Mouse (Mus musculus) testis, postnatal 14 days (tissue): ENCODE results near the gene Lelp1.

Experiments
- DNase-seq: peaks from one replicate; pipeline ENCODE4 v3.0.0; 2021; ENCODE audit warnings: low spot score

Lelp1 gene

DNA sequence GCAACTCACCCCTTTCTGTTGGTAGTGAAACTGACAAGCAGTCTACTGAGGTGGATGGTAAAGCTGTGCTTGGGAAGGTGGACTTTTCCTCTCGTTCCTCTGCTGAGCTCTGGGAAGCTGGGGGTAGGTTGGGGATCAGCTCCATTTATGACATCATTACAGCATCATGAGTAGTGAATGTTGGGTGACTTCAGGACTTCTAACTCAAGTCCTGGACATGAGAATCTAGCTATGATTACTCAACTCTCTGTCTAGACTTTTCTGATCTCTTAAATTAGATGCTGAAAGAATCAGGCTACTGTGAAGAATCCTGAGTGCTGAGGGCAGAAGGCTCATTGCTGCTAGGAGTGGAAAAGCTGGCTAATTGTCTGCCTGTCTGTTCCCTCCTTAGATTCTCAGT is at the start of gene Lelp1:
TSS of gene Lelp1 (minus strand) at position 101 of the 400 bp plus-strand sequence.
- DNase-seq: no peak

DNA sequence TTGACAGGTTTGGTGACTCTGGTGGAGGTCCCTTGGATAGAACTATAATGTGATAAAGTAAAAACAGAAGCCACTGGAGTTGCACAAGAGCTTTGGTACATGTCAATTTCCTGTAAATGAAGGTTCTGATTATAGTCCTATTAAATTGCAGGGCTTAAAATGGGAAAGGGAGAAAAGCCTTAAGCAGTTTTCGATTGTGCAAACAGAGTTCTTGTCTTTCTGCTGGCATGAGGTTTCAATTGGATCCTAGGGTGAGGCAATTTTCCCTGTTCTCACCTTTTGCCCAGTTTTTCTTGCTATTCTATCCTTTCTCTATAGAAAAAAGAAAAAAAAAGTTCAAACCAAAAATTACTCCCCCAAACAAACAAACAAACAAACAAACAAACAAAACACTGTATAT is 34.3 kb upstream of the Lelp1 start:
- DNase-seq: no peak

DNA sequence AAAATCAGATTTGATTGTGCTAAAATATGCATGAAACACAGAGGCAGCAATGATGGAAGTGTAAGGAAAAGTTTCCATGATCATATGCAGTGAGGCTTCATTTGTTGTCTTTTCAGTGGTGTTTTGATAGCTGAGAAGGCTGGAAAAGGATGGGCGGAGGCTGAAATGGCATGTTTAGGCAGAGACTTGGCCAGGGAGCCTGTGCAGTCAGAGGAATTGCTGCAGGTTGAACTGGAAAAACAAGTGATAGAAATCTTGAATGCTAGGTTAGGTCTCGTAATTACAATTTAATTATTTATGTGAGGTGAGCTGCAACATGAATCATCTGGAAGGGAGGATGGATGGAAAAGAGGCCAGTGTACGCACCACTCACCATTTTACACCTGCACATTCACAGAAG is 27.3 kb upstream of the Lelp1 start:
- DNase-seq: no peak

DNA sequence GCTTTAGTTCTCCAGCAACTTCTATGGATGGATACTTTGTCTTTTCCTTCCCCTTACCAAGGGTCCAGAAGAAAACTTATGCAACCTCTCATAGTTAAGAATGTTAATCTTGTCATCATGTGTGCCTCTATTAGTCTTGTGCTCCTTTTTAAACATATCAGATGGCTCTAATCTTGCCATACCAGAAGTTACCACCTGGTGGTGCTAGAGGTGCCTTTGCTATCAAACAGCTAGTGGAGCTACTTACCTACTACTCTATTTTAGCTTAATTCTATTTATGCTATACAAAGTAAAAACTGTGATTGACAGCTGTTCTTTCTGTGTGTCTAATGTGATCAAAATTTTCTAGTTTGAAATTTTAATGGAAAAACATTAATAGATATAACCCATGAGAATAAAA is 10.8 kb upstream of the Lelp1 start:
- DNase-seq: no peak

DNA sequence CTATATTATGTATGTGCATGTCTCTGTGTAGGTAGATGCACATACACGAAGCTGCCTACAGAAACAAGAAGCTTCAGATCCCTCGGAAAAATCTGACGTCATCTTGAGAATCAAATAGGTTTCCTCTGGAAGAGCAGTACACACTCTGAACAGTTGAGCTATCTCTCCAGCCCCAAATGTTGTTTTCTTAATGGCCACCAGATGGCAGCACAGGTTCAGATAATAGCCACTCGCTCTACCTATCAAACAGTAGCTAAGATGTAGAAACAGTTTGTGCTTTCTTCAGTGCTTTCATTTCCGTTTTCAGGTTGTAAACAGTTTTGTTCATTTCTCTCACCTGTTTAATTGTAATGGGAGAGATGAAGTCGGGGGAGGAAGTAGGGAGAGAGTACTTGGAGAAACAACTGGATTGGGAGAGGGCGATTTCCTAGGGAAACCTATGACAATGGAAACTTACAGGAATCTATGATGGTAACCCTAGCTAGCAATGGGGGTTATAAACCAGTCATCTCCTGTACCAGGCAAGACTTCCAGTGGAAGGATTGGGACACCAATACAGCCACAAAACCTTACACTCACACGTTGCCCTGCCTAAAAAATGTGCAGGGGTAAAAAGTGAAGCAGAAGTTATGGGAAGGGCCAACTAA is 8.2 kb upstream of the Lelp1 start:
- no peak for DNase-seq

DNA sequence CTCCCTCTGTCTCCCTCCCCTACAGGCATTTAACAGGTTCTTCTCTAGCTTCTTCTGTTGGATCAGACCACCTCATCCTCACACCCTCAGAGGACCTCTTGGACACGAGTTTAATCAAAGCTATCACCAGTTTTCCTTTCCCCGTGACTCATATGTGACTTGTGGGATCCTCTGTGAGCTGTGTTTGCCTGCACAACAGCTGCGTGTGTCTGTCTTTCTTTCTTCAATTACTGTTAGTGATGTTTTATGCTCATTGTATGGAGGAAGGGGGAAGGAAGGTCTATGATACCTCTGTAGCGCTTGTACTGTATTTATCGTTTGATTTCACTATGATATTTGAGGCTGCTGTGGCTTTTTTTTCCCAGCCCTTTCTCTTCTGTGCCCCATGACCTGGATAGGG is 5.4 kb upstream of the Lelp1 start:
- no peak for DNase-seq

DNA sequence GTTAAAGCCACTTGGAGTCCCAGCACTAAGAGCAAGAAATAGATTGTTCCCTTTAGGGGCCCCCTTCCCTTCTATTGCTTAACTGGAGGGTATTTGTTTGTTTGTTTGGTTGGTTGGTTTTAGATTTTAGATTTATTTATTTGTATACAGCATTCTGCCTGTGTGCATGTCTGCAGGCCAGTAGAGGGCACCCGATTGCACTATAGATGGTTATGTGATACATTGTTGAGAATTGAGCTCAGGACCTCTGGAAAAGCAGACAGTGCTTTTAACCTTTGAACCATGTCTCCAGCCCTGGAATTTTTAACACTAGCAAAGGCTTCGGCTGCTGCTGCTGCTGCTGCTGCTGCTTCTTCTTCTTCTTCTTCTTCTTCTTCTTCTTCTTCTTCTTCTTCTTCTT is 4.9 kb upstream of the Lelp1 start:
- no peak for DNase-seq

DNA sequence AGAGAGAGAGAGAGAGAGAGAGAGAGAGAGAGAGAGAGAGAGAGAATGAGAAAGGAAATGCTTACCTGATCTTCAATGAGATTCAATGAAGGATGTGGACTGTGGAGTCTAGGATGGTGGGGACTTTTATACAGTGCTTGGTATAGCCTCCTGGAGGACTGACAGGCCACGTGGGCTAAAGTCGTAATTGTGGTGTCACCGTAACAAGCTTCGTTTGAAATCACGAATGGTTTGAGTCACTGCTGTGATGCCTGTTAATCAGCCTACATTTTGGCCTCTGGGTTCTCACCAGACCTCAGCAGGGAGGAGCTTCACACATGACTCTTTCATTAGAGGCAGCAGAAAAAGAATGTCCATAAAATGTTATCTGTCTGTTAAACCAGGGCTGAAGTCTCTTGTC is 18.7 kb downstream of the Lelp1 start, which contains the start of gene Prr9:
TSS of gene Prr9 (minus strand) at position 101 of the 400 bp plus-strand sequence.
- no peak for DNase-seq

DNA sequence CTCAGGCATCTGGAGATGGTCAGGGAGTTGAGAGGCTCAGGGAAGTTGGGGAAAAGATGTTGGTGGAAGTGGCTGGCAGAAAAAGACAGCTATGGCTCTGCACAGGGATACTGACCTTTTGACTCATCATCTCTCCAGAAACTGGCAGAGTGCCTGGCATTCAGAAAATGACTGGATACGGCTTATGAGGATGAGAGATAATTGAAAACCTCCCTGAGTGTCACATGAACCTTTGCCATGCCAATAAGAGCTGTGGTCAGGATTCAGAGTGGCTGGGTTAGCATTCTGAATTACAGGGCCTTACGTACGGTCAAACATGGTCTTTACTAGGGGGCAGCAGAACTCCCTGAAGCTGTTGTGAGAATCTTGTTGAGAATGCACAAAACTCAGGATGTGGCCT is 21.6 kb downstream of the Lelp1 start:
- DNase-seq: no peak

DNA sequence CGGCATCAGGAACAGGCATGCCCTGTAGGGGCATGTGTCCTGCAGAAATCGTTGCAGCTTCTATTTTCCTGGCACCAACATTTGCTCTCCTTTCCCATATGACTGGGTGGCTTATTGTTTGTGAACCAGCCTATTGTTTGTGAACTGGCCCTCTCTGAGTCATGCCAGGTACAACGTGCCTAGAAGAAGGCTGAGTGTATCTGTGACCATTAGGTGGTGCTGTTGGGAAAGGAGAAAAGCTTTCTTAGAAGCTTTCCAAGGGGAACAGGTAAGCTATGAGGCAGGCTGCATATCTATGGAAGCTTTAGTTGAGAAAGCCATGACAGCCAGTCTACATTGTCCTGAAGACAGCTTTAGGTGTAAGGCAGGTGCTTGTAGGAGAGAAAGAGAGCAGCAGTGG is 24.6 kb downstream of the Lelp1 start:
- DNase-seq: no peak

DNA sequence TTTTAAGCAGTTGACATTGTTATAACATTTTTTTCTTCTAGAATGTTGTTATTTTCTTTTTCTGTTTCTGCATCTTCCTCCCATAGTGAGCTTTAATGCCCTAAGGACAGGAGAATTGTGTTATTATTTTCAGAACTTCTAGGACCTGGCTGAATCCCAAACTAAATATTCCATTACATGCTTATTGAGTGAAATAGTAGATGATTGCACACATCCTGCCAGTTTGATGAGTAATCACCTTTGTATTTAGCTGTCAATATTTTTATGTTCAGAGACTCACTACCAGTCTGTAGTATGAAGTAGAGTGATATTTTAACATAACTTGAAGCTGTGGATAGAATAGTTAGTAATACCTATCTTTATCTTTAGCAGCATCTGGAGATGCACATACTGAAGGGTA is 31.0 kb downstream of the Lelp1 start:
- DNase-seq: no peak

DNA sequence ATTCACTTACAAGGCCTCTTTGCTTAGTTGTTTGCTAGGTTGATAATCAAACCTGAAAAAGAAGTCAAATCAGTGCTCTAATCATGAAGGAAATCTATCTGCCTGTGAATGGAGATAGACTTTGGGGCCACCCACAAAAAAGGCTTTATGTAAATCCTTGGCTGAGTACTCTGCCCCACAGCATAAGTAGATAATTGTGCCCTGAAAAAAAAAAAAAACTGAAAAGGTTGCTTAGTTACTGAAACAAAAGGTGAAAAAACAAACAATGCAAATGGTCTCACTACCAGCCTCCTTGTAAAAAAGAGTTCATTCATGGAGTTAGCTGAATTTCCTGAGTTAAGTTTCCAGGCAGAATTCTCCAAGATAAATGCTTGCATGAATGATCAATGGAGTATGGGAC is 31.8 kb downstream of the Lelp1 start:
- DNase-seq: no peak

DNA sequence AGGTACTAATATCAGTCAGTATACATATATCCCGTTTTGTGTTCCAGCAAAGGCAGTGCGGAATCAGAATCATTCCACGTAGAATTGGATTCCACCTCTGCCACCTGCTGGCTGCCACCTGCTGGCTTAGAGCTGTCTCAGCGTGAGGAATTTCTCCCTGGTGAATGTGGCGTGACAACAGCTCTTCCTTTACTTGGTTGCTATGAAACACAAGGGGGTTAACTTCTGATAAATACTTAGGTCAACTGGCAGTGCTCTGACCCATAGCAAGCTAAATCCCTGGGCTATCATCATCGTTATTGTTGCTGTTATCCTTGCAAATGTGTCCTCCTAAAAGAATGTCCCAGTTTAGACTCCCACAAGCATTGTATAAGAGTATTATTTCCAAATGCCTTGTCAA is 36.0 kb downstream of the Lelp1 start:
- no peak for DNase-seq
